Mouse (Mus musculus) retina, embryonic 14.5 days (tissue): Measurements from ENCODE around the gene Cdan1.

Source experiments
- DNase-seq: peaks from one replicate; pipeline ENCODE4 v3.0.0-alpha.2; 2015; ENCODE audit warnings: low spot score

Cdan1 gene

GRCm38 (mm10) chr2:120849449-120850423 lies at the start of gene Cdan1:
TSS of gene Cdan1 (minus strand) at chr2:120850128.
- DNase-seq = peak; percentile 63

GRCm38 (mm10) chr2:120896361-120896760 lies 46.4 kb upstream of the Cdan1 start:
- no peak for DNase-seq

GRCm38 (mm10) chr2:120887601-120888000 lies 37.7 kb upstream of the Cdan1 start:
- DNase-seq = no peak

- no peak for DNase-seq
These were observed 23.3 kb upstream of the Cdan1 start for GRCm38 (mm10) chr2:120873192-120873591.

GRCm38 (mm10) chr2:120871447-120872336 lies 21.8 kb upstream of the Cdan1 start:
- DNase-seq = no peak

- no peak for DNase-seq
These were observed 17.4 kb upstream of the Cdan1 start for GRCm38 (mm10) chr2:120867336-120867735.

- DNase-seq = peak; percentile 66
These were observed 16.6 kb upstream of the Cdan1 start for GRCm38 (mm10) chr2:120866561-120866960.

- no peak for DNase-seq
These were observed 13.5 kb upstream of the Cdan1 start for GRCm38 (mm10) chr2:120863389-120863788.

- DNase-seq = no peak
These were observed 10.8 kb upstream of the Cdan1 start for GRCm38 (mm10) chr2:120860699-120861098.

- DNase-seq = no peak
These were observed 8.2 kb upstream of the Cdan1 start for GRCm38 (mm10) chr2:120858131-120858530.

GRCm38 (mm10) chr2:120853151-120853550 lies 3.2 kb upstream of the Cdan1 start:
- no peak for DNase-seq

- DNase-seq = peak; percentile 3
These were observed 2.7 kb upstream of the Cdan1 start for GRCm38 (mm10) chr2:120852626-120853025.

GRCm38 (mm10) chr2:120850424-120851082 lies 625 bp upstream of the Cdan1 start, which contains the start of gene Ttbk2:
TSS of gene Ttbk2 (minus strand) at chr2:120850604.
- DNase-seq = peak; percentile 99

GRCm38 (mm10) chr2:120845280-120845679 lies 4.6 kb downstream of the Cdan1 start:
- DNase-seq = no peak

- DNase-seq = no peak
These were observed 5.9 kb downstream of the Cdan1 start for GRCm38 (mm10) chr2:120843990-120844389.

GRCm38 (mm10) chr2:120841211-120841610 lies 8.7 kb downstream of the Cdan1 start:
- no peak for DNase-seq

- DNase-seq = no peak
These were observed 14.8 kb downstream of the Cdan1 start for GRCm38 (mm10) chr2:120835167-120835566.

GRCm38 (mm10) chr2:120826936-120827638 lies 22.8 kb downstream of the Cdan1 start:
- no peak for DNase-seq

- DNase-seq = no peak
These were observed 79.5 kb downstream of the Cdan1 start for GRCm38 (mm10) chr2:120770265-120770935.

GRCm38 (mm10) chr2:120761922-120762321 lies 88.0 kb downstream of the Cdan1 start:
- DNase-seq = no peak

GRCm38 (mm10) chr2:120748041-120748440 lies 101.9 kb downstream of the Cdan1 start:
- DNase-seq = no peak
